Mouse (Mus musculus) Muller cell, postnatal 12 days (primary cell): ENCODE measurements at regions not wholly inside any gene's neighbourhood (a gene's known extent, or its start where the extent isn't known, plus 50 kb on each side); places are given as distances from the start of the nearest gene placed in this dataset.

Experiments
- DNase-seq: peaks from one replicate; pipeline ENCODE4 v3.0.0-alpha.2; 2015; ENCODE audit errors: inconsistent ontology term

GRCm38 (mm10) chr17:68916531-68916930, 90.1 kb downstream of the Tmem200c start:
- no peak for DNase-seq

GRCm38 (mm10) chr17:68918228-68918627, 91.8 kb downstream of the Tmem200c start:
- DNase-seq: no peak

GRCm38 (mm10) chr17:68923271-68923670, 96.8 kb downstream of the Tmem200c start:
- DNase-seq: no peak

- DNase-seq: peak; percentile 40
Measured at GRCm38 (mm10) chr17:68927418-68927817, 101.0 kb downstream of the Tmem200c start.

GRCm38 (mm10) chr17:68928691-68929090, 102.3 kb downstream of the Tmem200c start:
- no peak for DNase-seq

GRCm38 (mm10) chr17:68933265-68933664, 106.8 kb downstream of the Tmem200c start:
- no peak for DNase-seq

- no peak for DNase-seq
Measured at GRCm38 (mm10) chr17:68934066-68934465, 107.6 kb downstream of the Tmem200c start.

GRCm38 (mm10) chr17:68936016-68936415, 109.6 kb downstream of the Tmem200c start:
- DNase-seq: peak; percentile 36

GRCm38 (mm10) chr17:68956275-68956674, 119.2 kb upstream of the Epb41l3 start:
- no peak for DNase-seq

- no peak for DNase-seq
Measured at GRCm38 (mm10) chr17:68961160-68961559, 114.3 kb upstream of the Epb41l3 start.

GRCm38 (mm10) chr17:68975606-68976005, 99.9 kb upstream of the Epb41l3 start:
- DNase-seq: no peak

- no peak for DNase-seq
Measured at GRCm38 (mm10) chr17:68978151-68978550, 97.3 kb upstream of the Epb41l3 start.

- no peak for DNase-seq
Measured at GRCm38 (mm10) chr17:68981120-68981519, 94.4 kb upstream of the Epb41l3 start.

- DNase-seq: no peak
Measured at GRCm38 (mm10) chr17:68982094-68982493, 93.4 kb upstream of the Epb41l3 start.

- DNase-seq: no peak
Measured at GRCm38 (mm10) chr17:68999913-69000312, 75.6 kb upstream of the Epb41l3 start.

- no peak for DNase-seq
Measured at GRCm38 (mm10) chr17:69004051-69004450, 71.4 kb upstream of the Epb41l3 start.

GRCm38 (mm10) chr17:69006272-69006671, 69.2 kb upstream of the Epb41l3 start:
- DNase-seq: no peak
